Mouse (Mus musculus) cerebellum, postnatal 14 days (tissue): Measurements from ENCODE around the gene Gnb1l.

Source experiments
- DNase-seq, 2 experiments: peaks; one replicate each; pipeline ENCODE4 v3.0.0; 2021; ENCODE audit warnings: mixed read lengths in 2 of 2

The Gnb1l gene

DNA sequence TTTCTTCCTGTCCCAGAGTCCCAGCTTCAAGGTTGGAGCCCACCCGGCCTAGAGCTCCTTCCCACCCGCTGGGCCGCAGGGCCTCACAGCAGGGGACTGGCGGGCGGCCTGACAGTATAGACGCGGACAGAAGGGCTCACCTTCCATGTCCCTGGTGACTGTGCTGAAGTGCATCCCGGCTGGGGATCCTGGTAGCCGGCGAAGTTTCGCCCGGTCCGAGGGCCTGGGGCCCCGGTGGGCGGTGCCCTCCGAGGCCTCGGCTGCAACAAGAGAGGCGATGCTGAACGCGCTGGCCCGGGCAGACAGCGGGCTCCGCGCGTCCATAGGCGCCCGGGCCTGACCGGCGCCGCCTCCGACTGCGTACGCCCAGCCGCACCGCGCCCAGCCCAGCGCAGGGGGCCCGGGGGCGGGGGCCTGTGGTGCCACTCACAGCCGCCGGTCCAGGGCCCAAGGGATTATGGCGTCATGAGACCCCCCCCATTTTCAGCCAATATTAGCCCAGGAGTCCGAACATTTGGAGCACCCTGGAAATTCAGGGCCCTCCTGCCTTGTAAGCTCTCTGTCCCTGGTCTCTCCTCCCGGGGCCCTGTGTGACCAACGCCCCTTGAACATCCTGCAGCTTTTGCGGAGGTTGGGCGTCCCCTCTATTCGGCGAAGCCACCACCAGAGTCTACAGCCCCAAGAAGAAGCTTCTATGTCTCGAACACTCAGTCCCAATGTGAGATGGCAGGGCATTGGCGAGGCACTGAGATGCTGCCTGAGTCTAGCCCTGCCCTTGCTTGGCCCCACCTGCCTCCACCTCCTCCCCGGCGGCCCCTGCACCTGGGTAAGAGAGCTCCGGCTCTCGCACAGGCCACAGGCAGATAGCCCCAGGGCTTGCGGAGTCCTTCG, 89.6 kb downstream of the Gnb1l start:
- DNase-seq, result peak in 1 of 2 experiments; percentile 41

- DNase-seq, result no peak
Observed at GRCm38 (mm10) chr16:18588738-18589055, 90.2 kb downstream of the Gnb1l start.

DNA sequence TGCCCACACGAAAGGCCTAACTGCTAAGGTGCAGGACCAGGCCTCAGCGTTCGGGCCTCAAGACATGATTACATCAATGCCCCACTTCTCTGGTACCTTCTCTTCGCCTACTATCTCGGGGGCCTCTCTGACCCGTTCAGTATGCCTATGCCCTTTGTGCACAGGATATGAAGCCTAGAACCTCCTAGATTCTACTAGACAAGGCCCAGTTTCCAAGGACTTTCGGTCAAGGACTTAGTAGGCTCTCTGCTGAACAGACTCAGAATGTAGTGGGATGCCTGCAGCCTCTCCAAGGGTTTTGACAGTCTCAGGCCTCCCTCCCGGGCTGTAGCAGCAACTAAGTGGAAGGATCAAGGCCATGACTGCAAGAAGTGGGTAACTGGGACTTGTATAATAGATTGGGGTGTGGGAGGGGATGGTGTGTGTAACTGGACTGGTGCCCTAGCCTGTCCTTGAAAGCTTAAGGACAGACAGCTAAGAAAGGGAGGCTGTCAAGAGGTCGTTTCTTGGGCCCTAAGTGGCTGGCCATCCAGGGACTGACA, 90.6 kb downstream of the Gnb1l start:
- no peak for DNase-seq

DNA sequence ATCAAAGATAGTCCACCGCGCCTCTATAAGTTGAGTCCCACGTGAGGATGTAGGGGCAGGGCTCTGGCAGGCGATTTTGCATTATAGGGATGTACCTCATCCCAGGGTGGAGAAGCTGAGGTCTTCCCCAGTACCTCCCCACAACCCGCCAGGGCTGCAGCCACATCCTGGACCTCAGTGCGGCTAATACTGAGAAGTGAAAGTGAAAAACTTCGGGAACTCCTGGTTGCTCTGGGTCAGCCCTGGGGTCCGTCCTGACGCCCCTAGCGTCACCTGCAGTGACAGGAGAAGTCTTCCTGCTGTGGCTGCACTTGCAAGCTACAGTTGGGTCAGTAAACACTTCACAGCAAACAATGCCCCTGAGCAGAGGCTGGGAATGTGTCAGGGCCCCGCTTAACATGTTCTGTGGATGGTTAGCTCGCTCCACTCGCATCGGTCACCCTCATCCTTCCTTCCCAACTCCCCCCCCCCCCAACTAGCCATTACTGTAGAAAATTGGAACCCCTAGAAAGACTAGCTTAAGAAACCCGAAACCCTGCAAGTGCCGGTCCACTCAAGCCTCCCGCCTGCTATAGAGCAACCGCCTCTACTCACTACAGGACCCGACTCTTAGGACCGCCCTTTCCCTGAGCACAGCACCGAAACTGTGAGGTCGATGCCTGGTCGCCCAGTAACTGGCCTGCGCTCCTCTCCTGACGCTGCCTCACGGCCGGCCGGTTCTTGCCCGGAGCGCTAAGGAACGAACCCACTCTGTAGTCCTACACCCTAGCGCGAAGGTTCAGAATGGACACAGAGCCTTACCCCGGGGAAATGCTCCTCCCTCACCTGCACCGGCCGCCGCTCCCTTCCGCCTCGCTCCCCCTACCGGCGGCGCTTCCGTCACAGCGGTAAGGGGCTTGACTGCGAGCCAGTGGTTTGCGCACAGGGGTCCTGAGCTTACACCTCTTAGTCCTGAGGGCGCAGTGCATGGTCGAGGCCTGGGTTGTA, 91.6 kb downstream of the Gnb1l start, which contains the start of gene Tbx1:
Tbx1 (minus strand) TSS at position 868 of the 987 bp plus-strand sequence.
- DNase-seq, result peak in 1 of 2 experiments; percentile 28

DNA sequence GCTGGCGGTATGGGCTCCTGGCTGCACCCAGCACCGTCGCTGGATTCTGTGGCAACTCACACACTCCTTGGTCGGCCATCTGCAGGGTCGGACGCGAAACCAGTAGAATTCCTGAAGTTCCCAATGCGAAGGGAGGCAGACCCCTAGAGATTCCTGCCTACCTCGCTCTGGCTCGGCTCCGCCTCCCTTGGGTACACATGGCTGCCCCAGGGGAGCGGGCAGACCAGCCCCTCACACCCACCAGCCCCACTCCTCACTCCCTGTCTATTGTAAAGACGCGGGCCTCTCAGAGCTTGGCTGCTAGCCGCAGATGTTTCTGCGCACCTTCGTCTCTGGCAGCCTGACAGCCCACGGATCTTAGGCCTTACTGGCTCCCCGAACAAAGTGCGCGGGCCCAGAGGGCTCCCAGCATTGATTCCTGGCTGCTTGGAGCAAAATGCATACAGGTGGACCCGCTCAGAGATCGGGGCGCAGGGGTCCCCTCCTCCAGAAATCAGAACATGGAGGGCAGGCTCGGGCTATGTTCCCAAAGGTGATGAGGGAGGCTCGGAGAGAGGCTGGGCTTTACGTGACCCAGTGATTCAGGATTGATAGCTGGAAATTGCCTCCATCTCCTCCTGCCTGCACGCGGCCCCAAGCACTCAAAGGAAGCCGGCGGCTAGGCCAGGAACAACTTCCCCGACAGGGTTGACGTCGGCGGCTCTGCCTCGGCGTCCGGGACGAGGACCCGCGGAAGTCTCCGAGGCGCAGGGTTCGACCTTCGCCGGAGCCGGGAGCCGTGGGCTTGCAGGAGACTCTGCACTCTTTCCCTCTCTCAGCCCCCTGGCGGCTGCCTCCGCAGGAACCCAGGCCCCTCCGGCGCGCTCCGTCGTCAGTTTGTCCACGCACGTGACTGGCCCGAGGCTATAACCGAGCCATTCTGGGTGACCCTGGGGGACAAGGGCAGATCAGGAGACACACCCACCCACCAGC, 92.8 kb downstream of the Gnb1l start:
- no peak for DNase-seq

DNA sequence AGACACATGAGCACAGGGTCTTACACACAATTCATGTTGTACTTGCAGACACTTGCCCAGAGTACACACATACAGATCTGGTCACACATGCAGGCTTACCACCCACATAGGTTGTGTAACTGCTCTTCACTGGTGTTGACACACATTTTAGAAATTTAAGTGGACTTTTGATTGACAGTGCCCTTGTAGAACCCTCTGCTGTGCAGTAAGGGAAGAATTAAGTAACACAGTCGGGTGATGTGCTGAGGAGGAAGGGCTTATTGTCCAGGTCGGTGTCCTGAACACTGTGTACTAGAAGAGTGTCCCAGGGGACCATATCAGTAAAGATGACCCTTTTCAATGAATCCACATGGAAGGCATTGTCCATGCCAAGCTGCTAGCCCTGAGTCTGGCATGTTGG, 95.4 kb downstream of the Gnb1l start:
- no peak for DNase-seq

DNA sequence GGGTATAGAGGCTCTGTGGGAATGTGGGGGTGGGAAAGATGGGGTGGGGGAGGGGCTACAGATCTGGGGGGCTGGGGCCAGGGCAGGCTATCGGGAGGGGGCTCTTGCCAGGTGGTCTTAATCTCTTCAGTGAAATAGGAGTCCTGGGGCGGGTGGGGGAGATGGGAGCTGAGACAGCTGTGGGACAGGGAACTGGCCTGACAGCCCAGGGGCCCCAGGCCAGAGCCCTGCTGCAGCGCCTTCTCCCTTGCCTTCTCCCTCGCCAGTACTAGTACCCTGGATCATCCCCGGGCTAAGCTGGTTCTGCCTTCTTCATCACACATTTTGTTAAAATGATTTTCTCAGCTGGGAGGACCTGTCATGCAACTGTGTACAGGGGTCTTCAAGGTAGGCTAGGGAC, 97.7 kb downstream of the Gnb1l start:
- DNase-seq, result no peak

DNA sequence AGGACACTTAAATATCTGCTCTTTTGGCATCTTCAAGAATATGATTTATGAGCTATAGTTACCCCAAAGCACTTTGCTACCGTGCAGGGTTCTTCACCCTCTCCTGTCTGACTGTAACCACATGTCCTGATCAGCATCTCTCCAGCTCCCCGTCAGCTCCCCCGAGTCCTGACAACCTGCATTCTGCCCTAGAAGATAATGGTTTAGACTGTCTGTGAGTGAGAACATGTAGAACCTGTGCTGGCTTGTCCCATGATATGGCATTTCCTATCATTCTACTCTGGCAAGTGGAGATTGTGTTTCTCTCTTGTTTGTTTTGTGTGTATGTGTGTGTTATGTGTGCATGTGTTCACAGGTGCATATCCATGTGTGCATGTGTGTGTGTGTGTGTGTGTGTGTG, 99.5 kb downstream of the Gnb1l start:
- no peak for DNase-seq

DNA sequence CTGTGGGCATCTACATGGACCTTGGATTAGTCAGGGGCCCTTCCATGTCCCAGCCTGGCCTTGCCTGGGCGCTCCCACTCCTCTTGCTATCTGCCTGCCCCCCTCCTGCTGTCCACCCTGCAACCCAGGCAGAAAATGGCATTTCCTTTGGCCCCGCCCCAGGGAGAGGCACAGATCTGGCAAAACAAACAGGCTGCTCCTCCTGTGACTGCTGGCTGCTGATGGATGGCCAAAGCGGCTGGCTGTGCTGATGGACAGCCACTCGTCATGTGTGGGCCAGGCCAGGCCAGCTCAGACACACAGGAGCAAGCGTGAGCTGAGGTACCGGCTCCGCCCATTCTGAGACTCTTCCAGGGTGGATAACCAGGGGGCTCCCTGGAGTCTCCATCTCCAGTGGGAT, 102.9 kb downstream of the Gnb1l start:
- peak; percentile 27 to 49 for DNase-seq

DNA sequence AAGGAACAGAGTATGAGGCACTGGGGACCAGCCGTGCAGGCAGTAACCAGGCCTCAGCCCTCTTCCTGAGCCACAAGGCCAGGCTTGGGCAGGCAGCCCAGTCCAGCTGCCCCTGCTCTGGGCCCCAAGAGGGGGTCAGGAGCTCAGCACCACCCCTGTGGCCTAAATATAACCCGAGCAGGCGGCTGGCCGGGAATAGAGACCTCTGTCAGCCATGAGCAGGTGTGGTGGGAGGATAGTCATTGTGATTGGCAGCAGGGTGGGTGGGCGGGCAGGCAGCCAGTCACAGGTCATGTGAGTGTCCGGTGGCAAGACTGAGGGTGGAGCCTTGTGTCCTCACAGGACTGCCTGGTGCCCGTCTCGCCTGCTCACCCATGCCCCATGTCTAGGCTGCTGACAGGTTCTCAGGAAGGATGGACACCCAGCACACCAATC, 105.8 kb downstream of the Gnb1l start:
- no peak for DNase-seq

DNA sequence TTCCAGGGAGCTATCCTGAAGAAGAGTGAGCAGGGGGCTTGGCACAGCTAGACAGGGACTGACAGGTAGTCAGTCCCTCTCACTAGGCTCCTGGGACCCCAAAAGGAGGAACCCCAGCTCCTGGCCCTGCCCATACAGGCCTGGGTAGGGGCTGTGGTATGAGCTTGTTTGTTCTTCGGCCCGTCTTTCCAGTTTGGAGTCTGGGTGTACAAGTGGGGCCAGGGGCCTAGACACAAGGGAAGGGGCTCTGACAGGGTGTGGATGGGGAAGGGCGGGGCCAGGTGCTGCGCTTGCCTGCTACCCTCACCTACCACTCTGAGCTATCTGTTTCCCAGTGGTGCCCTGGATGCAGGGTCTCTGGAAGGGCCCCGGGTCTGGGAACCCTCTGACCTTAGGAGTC, 107.2 kb downstream of the Gnb1l start:
- DNase-seq, result no peak

DNA sequence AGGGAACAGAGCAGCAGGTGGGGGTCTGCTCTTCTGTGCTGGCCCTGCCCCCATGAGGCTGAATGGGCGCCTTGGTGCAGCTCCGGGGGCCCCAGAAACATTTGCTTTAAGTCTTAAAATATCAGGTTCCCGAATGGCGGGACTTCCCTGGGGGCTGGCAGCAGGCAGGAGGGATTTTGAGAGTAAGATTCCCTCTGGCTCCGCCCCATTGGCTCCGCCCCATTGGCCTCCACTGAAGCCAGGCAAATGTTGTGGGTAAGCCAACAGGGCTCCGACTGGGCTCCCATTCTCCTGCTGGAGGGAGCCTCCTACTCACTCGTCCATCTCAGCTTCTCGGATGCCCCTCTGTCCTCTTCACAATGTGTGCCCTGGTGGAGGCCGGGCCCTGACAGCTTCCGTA, 109.7 kb downstream of the Gnb1l start:
- peak; percentile 35 to 58 for DNase-seq

DNA sequence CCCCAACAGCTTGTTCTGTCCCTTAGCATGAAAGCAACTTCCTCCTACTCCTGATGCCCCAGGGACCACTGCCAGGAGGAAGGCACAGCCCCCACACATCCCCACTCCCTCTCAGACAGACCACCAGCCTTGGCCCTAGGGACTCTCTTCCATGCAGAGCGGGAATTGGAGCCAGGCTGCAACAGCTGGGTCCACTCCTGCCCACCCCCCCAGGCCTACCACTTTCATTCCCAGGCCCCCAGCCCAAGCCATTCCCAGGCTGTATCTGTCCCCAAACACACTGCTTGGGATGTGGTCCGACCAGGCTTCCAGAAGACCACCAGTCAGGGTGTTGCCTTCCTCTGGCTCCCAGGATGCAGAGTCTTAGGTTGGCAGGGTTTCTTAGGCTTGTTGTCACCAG, 110.6 kb downstream of the Gnb1l start:
- no peak for DNase-seq

GRCm38 (mm10) chr16:18611752-18612151, 113.2 kb downstream of the Gnb1l start:
- DNase-seq, result no peak

- no peak for DNase-seq
Observed at GRCm38 (mm10) chr16:18613301-18613700, 114.8 kb downstream of the Gnb1l start.
